Mouse (Mus musculus) stomach, embryonic 16.5 days (tissue): ENCODE results near the gene Plekhg5. TPM values are rescaled to one million over a fixed set of nuclear protein-coding genes. Genes with fewer than 3 reads are reported as not detected.

ENCODE experiments used
- ATAC-seq: fragments of 200-750 bp; cut with Nextera tagmentation; 2 replicates; pipeline ENCODE4 v1.8.0; 2017; ENCODE audit warnings: moderate number of reproducible peaks, moderate TSS enrichment; ENCODE audit not compliant: insufficient read depth, low FRiP score
- H3K27ac ChIP-seq: fragments of 300-500 bp; sonication (generic); 2 replicates; pipeline ENCODE4 v1.5.1; 2014; ENCODE audit warnings: low read length
- H3K27me3 ChIP-seq: fragments of 300-500 bp; sonication (generic); 2 replicates; pipeline ENCODE4 v1.6.1; 2014; ENCODE audit warnings: low read length, control low read depth, mixed read lengths; ENCODE audit not compliant: control insufficient read depth, insufficient read depth
- H3K36me3 ChIP-seq: fragments of 300-500 bp; sonication (generic); 2 replicates; pipeline ENCODE4 v1.6.1; 2014; ENCODE audit warnings: low read length; ENCODE audit not compliant: control insufficient read depth, insufficient read depth
- H3K4me1 ChIP-seq: fragments of 300-500 bp; sonication (generic); 2 replicates; pipeline ENCODE4 v1.6.1; 2014; ENCODE audit warnings: low read length, control low read depth, mixed read lengths; ENCODE audit not compliant: control insufficient read depth, insufficient read depth
- H3K4me2 ChIP-seq: fragments of 300-500 bp; sonication (generic); 2 replicates; pipeline ENCODE4 v1.6.1; 2014; ENCODE audit warnings: low read depth, low read length, mixed read lengths
- H3K4me3 ChIP-seq: fragments of 300-500 bp; sonication (generic); replicated peaks from 2 replicates; pipeline ENCODE4 v1.5.1; 2014; ENCODE audit warnings: mild to moderate bottlenecking, low read length
- H3K9ac ChIP-seq: fragments of 300-500 bp; sonication (generic); 2 replicates; pipeline ENCODE4 v1.6.1; 2014; ENCODE audit warnings: low read length
- H3K9me3 ChIP-seq: fragments of 300-500 bp; sonication (generic); replicated peaks from 2 replicates; pipeline ENCODE4 v1.6.1; 2016; ENCODE audit warnings: low read length, control low read depth; ENCODE audit not compliant: control insufficient read depth
- WGBS: fragments of 180-500 bp; shearing (Covaris S2); extraction: QIAGEN DNeasy Blood & Tissue Kit; methylation state at CpG from one replicate; pipeline ENCODE4 v1.1.7; 2014; 5-methylcytosine and 5-hydroxymethylcytosine counted together
- polyA plus RNA-seq: library from polyadenylated mRNA; unstranded; fragments of >200 nt; fragmentation: Nextera tagmentation; extraction: Ambion mirVana; gene quantifications from 2 replicates; pipeline ENCODE4 v1.2.1, GENCODE M21; 2015

Gene Plekhg5
- polyA plus RNA-seq, 1 experiment from 2014 or later, result 12.3 TPM

- H3K27me3 ChIP-seq, result no peaks in the 10 kb centered on the region
- no peak overlapping the region for H3K27ac ChIP-seq
- no peak for ATAC-seq
- no peak overlapping the region for H3K4me3 ChIP-seq
- no peak overlapping the region for H3K9ac ChIP-seq
- 94% methylated on average over 16 of the region's 16 CpGs for WGBS
- no peaks in the 10 kb centered on the region for H3K9me3 ChIP-seq
- H3K4me1 ChIP-seq, result 0 out of 2 replicates have a peak, but pooled peaks cover 7% of the 10 kb centered on the region
- H3K36me3 ChIP-seq, result no peaks in the 10 kb centered on the region
- H3K4me2 ChIP-seq, result no peak overlapping the region
Measured at GRCm38 (mm10) chr4:152101921-152102320, 29.6 kb downstream of the Plekhg5 start.

GRCm38 (mm10) chr4:152103025-152103424 is 30.7 kb downstream of the Plekhg5 start:
- H3K4me2 ChIP-seq, result no peak overlapping the region
- ATAC-seq, result no peak
- H3K4me1 ChIP-seq, result peaks cover 16% of the 10 kb centered on the region; the same call in 1 of the 2 replicates
- no peak overlapping the region for H3K9ac ChIP-seq
- 43% methylated on average over 7 of the region's 7 CpGs for WGBS
- H3K9me3 ChIP-seq, result no peaks in the 10 kb centered on the region
- no peaks in the 10 kb centered on the region for H3K27me3 ChIP-seq
- no peak overlapping the region for H3K4me3 ChIP-seq
- no peak overlapping the region for H3K27ac ChIP-seq
- H3K36me3 ChIP-seq, result no peaks in the 10 kb centered on the region

- ATAC-seq, result no peak
- no peak overlapping the region for H3K4me2 ChIP-seq
- 0 out of 2 replicates have a peak, but pooled peaks cover 10% of the 10 kb centered on the region for H3K36me3 ChIP-seq
Measured at GRCm38 (mm10) chr4:152106746-152107145, 34.4 kb downstream of the Plekhg5 start.

GRCm38 (mm10) chr4:152107493-152107892 is 35.2 kb downstream of the Plekhg5 start:
- Histone ChIP-seq H3K9ac (peak overlapping the region; percentile 72), H3K27ac (peak overlapping the region; percentile 95), H3K9me3 (no peaks in the 10 kb centered on the region), H3K4me1 (peaks cover 13% of the 10 kb centered on the region; the same call in 1 of the 2 replicates), H3K4me3 (peak overlapping the region; percentile 49), H3K4me2 (peak overlapping the region; percentile 79), H3K36me3 (0 out of 2 replicates have a peak, but pooled peaks cover 10% of the 10 kb centered on the region), H3K27me3 (no peaks in the 10 kb centered on the region)
- WGBS, result 16% methylated on average over 24 of the region's 24 CpGs
- peak; percentile 87 for ATAC-seq

More at GRCm38 (mm10) chr4:152106746-152107145, 34.4 kb downstream of the Plekhg5 start:
- H3K9ac ChIP-seq, result no peak overlapping the region
- H3K4me1 ChIP-seq, result peaks cover 13% of the 10 kb centered on the region; the same call in 1 of the 2 replicates
- no peaks in the 10 kb centered on the region for H3K9me3 ChIP-seq
- no peak overlapping the region for H3K27ac ChIP-seq
- no peak overlapping the region for H3K4me3 ChIP-seq
- H3K27me3 ChIP-seq, result no peaks in the 10 kb centered on the region
- 67% methylated on average over 9 of the region's 9 CpGs for WGBS

GRCm38 (mm10) chr4:152107971-152108509 is 35.7 kb downstream of the Plekhg5 start:
- Histone ChIP-seq H3K36me3 (0 out of 2 replicates have a peak, but pooled peaks cover 10% of the 10 kb centered on the region), H3K9me3 (no peaks in the 10 kb centered on the region), H3K4me3 (peak overlapping the region; percentile 49), H3K4me1 (peaks cover 13% of the 10 kb centered on the region; the same call in 1 of the 2 replicates), H3K27me3 (no peaks in the 10 kb centered on the region), H3K27ac (peak overlapping the region; percentile 95), H3K9ac (peak overlapping the region; percentile 72), H3K4me2 (peak overlapping the region; percentile 79)
- peak; percentile 94 for ATAC-seq
- WGBS, result 22% methylated on average over 30 of the region's 30 CpGs

GRCm38 (mm10) chr4:152108673-152109072 is 36.4 kb downstream of the Plekhg5 start:
- H3K4me3 ChIP-seq, result no peak overlapping the region
- H3K27me3 ChIP-seq, result no peaks in the 10 kb centered on the region
- H3K27ac ChIP-seq, result no peak overlapping the region
- no peak for ATAC-seq
- H3K9ac ChIP-seq, result 0 out of 2 replicates have a peak overlapping the region, but pooled peaks have one; percentile 31
- 0 out of 2 replicates have a peak overlapping the region, but pooled peaks have one; percentile 79 for H3K4me2 ChIP-seq
- H3K9me3 ChIP-seq, result no peaks in the 10 kb centered on the region
- peaks cover 10% of the 10 kb centered on the region; the same call in 1 of the 2 replicates for H3K36me3 ChIP-seq
- 86% methylated on average over 5 of the region's 5 CpGs for WGBS
- H3K4me1 ChIP-seq, result peaks cover 13% of the 10 kb centered on the region; the same call in 1 of the 2 replicates

GRCm38 (mm10) chr4:152109509-152109908 is 37.2 kb downstream of the Plekhg5 start:
- peaks cover 13% of the 10 kb centered on the region; the same call in 1 of the 2 replicates for H3K4me1 ChIP-seq
- no peak overlapping the region for H3K27ac ChIP-seq
- H3K4me3 ChIP-seq, result no peak overlapping the region
- H3K36me3 ChIP-seq, result peaks cover 17% of the 10 kb centered on the region; the same call in 1 of the 2 replicates
- no peak overlapping the region for H3K9ac ChIP-seq
- no peak for ATAC-seq
- H3K4me2 ChIP-seq, result no peak overlapping the region
- no peaks in the 10 kb centered on the region; the same call in 1 of the 2 replicates for H3K27me3 ChIP-seq
- 66% methylated on average over 3 of the region's 3 CpGs for WGBS
- H3K9me3 ChIP-seq, result no peaks in the 10 kb centered on the region

- Histone ChIP-seq H3K4me2 (no peak overlapping the region), H3K36me3 (peaks cover 17% of the 10 kb centered on the region; the same call in 1 of the 2 replicates), H3K27ac (no peak overlapping the region), H3K4me1 (peaks cover 13% of the 10 kb centered on the region), H3K9ac (no peak overlapping the region), H3K4me3 (no peak overlapping the region), H3K9me3 (no peaks in the 10 kb centered on the region), H3K27me3 (no peaks in the 10 kb centered on the region; the same call in 1 of the 2 replicates)
- 80% methylated on average over 4 of the region's 4 CpGs for WGBS
- no peak for ATAC-seq
Measured at GRCm38 (mm10) chr4:152110689-152111088, 38.4 kb downstream of the Plekhg5 start.

- no peak for ATAC-seq
- Histone ChIP-seq H3K4me1 (peaks cover 26% of the 10 kb centered on the region), H3K4me2 (no peak overlapping the region), H3K27me3 (no peaks in the 10 kb centered on the region; the same call in 1 of the 2 replicates), H3K27ac (no peak overlapping the region), H3K36me3 (peaks cover 17% of the 10 kb centered on the region; the same call in 1 of the 2 replicates), H3K4me3 (no peak overlapping the region), H3K9ac (no peak overlapping the region), H3K9me3 (no peaks in the 10 kb centered on the region)
- 79% methylated on average over 9 of the region's 9 CpGs for WGBS
Measured at GRCm38 (mm10) chr4:152112329-152112728, 40.0 kb downstream of the Plekhg5 start.
